Mouse (Mus musculus) myocyte (in vitro differentiated cells): ENCODE results near the gene Rapgef5.

ENCODE experiments used
- E2F4 ChIP-seq: IDR thresholded peaks from one replicate; pipeline ENCODE4 v1.6.1; 2011; ENCODE audit warnings: mild to moderate bottlenecking, control low read depth, moderate library complexity; ENCODE audit not compliant: insufficient read depth
- MYOD1 ChIP-seq, 3 experiments: IDR thresholded peaks; one replicate each; pipeline ENCODE4 v1.6.1; 2011; ENCODE audit warnings: control low read depth in 2 of 3, low read depth in 2 of 3, mild to moderate bottlenecking in 2 of 3, moderate library complexity in 1 of 3; ENCODE audit not compliant: insufficient read length in 2 of 3, control insufficient read depth in 1 of 3
- POLR2A ChIP-seq: IDR thresholded peaks from one replicate; pipeline ENCODE4 v1.6.1; 2011; ENCODE audit warnings: low read depth, mild to moderate bottlenecking, control low read depth, moderate library complexity; ENCODE audit not compliant: insufficient read length
- TCF12 ChIP-seq: IDR thresholded peaks from one replicate; pipeline ENCODE4 v1.6.1; 2011; ENCODE audit warnings: mild to moderate bottlenecking, control low read depth; ENCODE audit not compliant: poor library complexity, insufficient read depth, severe bottlenecking
- USF1 ChIP-seq: IDR thresholded peaks from one replicate; pipeline ENCODE4 v1.6.1; 2011; ENCODE audit warnings: low read depth, mild to moderate bottlenecking, control low read depth, moderate library complexity

- TF ChIP-seq POLR2A = no peak
- TF ChIP-seq MYOD1 (IDR thresholded peaks at IDR 0.05; ENCODE audit: control insufficient read depth in 1 of 3, insufficient read length in 2 of 3, low read depth in 2 of 3) = no peak
- TF ChIP-seq E2F4 = no peak
- no peak for TF ChIP-seq TCF12
- no peak for TF ChIP-seq USF1
These were observed 244.6 kb downstream of the Rapgef5 start for GRCm38 (mm10) chr12:117760846-117761245.
